Mouse (Mus musculus) hindbrain, embryonic 12.5 days (tissue): ENCODE results near the gene Rab4b. TPM values are rescaled to one million over a fixed set of nuclear protein-coding genes. Genes with fewer than 3 reads are reported as not detected.

Experiments used
- microRNA counts: library from miRNA; unstranded; fragments of <30 nt; microRNA quantifications from one replicate; lab custom pipeline; 2017
- microRNA-seq: library from miRNA; unstranded; fragments of <30 nt; microRNA quantifications from one replicate; pipeline ENCODE4, GENCODE M21; 2017
- polyA plus RNA-seq: library from polyadenylated mRNA; unstranded; fragments of >200 nt; fragmentation: Nextera tagmentation; extraction: Ambion mirVana; gene quantifications from 2 replicates; pipeline ENCODE4 v1.2.1, GENCODE M21; 2016

Rab4b gene
- polyA plus RNA-seq, 1 experiment from 2014 or later: 86.6 TPM

MicroRNAs within 50 kb of the gene (microRNA counts, 519-probe panel; counts per million panel counts)
- microRNA mmu-miR-1191 (lab: Ali Mortazavi, UCI): 470 counts per million, percentile 58 among the panel's probes with 10 or more counts

Small RNAs within 50 kb of the gene (microRNA-seq; reads per million reads assigned to microRNA genes)
- gene Mir1191 (4.3 reads per million, percentile 9 among the genes with 10 or more reads in this experiment), gene Mir3101 (not detected)

Other genes starting within 250 kb of the Rab4b start
- gene Cyp2a22, start 239.5 kb downstream of the Rab4b start, polyA plus RNA-seq: not detected in 2 replicates
- not detected in 2 replicates for gene Cyp2a12, start 149.8 kb downstream of the Rab4b start, polyA plus RNA-seq
- not detected in 2 replicates for gene Cyp2f2, start 59.0 kb downstream of the Rab4b start, polyA plus RNA-seq
- gene Cyp2t4, start 25.2 kb downstream of the Rab4b start, polyA plus RNA-seq: 0.13 and 0.18 TPM in 2 replicates
- gene Egln2, start 12.1 kb downstream of the Rab4b start, polyA plus RNA-seq: 95.0 and 102 TPM in 2 replicates
- 0.85 and 1.9 TPM in 2 replicates for gene Gm21983, start 2.2 kb upstream of the Rab4b start, polyA plus RNA-seq
- gene Mia, start 2.3 kb upstream of the Rab4b start, polyA plus RNA-seq: 20.0 and 25.6 TPM in 2 replicates
- gene BC024978, start 16.9 kb upstream of the Rab4b start, polyA plus RNA-seq: 3.2 and 3.9 TPM in 2 replicates
- 233 and 254 TPM in 2 replicates for gene Snrpa, start 17.4 kb upstream of the Rab4b start, polyA plus RNA-seq
- gene Itpkc, start 49.8 kb upstream of the Rab4b start, polyA plus RNA-seq: 10.2 and 10.7 TPM in 2 replicates
- 23.2 and 24.3 TPM in 2 replicates for gene Coq8b, start 54.1 kb upstream of the Rab4b start, polyA plus RNA-seq
- 60.2 and 63.0 TPM in 2 replicates for gene Numbl, start 79.5 kb upstream of the Rab4b start, polyA plus RNA-seq
- gene Ltbp4, start 158.8 kb upstream of the Rab4b start, polyA plus RNA-seq: 8.7 and 8.9 TPM in 2 replicates
- 72.4 and 76.2 TPM in 2 replicates for gene Shkbp1, start 177.1 kb upstream of the Rab4b start, polyA plus RNA-seq
- gene Gm20479, start 178.5 kb upstream of the Rab4b start, polyA plus RNA-seq: 0.43 and 0.59 TPM in 2 replicates